Mouse (Mus musculus) midbrain, embryonic 13.5 days (tissue): ENCODE measurements around the gene Cylc1. TPM values are rescaled to one million over a fixed set of nuclear protein-coding genes. Genes with fewer than 3 reads are reported as not detected.

Source experiments
- ATAC-seq: fragments of 200-750 bp; cut with Nextera tagmentation; 2 replicates; pipeline ENCODE4 v1.8.0; 2017; ENCODE audit warnings: mild to moderate bottlenecking, moderate TSS enrichment, moderate library complexity
- H3K27ac ChIP-seq: fragments of 300-500 bp; sonication (generic); 2 replicates; pipeline ENCODE4 v1.5.1; 2015; ENCODE audit warnings: inconsistent platforms, mild to moderate bottlenecking, moderate library complexity
- H3K27me3 ChIP-seq: fragments of 300-500 bp; sonication (generic); 2 replicates; pipeline ENCODE4 v1.6.1; 2015; ENCODE audit warnings: mild to moderate bottlenecking, inconsistent platforms
- H3K36me3 ChIP-seq: fragments of 300-500 bp; sonication (generic); 2 replicates; pipeline ENCODE4 v1.6.1; 2015; ENCODE audit warnings: mild to moderate bottlenecking, inconsistent platforms
- H3K4me1 ChIP-seq: fragments of 300-500 bp; sonication (generic); replicated peaks from 2 replicates; pipeline ENCODE4 v1.6.1; 2015; ENCODE audit warnings: inconsistent platforms
- H3K4me2 ChIP-seq: fragments of 300-500 bp; sonication (generic); replicated peaks from 2 replicates; pipeline ENCODE4 v1.6.1; 2015; ENCODE audit warnings: moderate library complexity, mild to moderate bottlenecking, inconsistent platforms
- H3K4me3 ChIP-seq: fragments of 300-500 bp; sonication (generic); replicated peaks from 2 replicates; pipeline ENCODE4 v1.5.1; 2015; ENCODE audit warnings: mild to moderate bottlenecking, inconsistent platforms
- H3K9ac ChIP-seq: fragments of 300-500 bp; sonication (generic); replicated peaks from 2 replicates; pipeline ENCODE4 v1.6.1; 2015; ENCODE audit warnings: mild to moderate bottlenecking, inconsistent platforms
- H3K9me3 ChIP-seq: fragments of 300-500 bp; sonication (generic); 2 replicates; pipeline ENCODE4 v1.6.1; 2016; ENCODE audit warnings: mild to moderate bottlenecking, inconsistent platforms
- WGBS: fragments of 180-500 bp; shearing (Covaris S2); methylation state at CpG from one replicate; pipeline ENCODE4 v1.1.7; 2015; 5-methylcytosine and 5-hydroxymethylcytosine counted together
- polyA plus RNA-seq: library from polyadenylated mRNA; unstranded; fragments of >200 nt; fragmentation: Nextera tagmentation; extraction: Ambion mirVana; gene quantifications from 2 replicates; pipeline ENCODE4 v1.2.1, GENCODE M21; 2015

The Cylc1 gene
- polyA plus RNA-seq: not detected in 2 replicates

DNA sequence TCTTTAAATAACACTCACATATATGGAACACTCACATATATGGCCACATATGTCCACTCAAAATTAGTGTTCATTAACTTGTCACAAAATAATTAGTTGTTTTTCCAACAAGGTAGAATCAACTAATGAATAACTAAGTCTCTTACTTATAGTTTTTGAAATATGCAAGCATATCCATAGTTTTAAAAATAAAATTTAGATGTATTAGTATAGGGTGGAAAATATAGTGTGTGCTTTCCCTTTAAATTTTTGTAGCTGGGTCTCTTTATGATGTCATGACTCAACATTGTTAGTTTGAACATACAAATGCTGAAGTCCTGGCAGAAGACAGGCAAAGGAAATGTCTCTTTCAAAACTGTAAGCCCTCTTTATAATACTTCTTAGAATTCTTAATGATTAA is at the start of gene Cylc1:
TSS of gene Cylc1 (plus strand) at position 301 of the 400 bp plus-strand sequence.
- H3K4me2 ChIP-seq: no peak within 1 kb of the TSS
- no peaks in the 10 kb centered on the region for H3K4me1 ChIP-seq
- H3K27me3 ChIP-seq: no peaks in the 10 kb centered on the region
- H3K9ac ChIP-seq: no peak within 1 kb of the TSS
- ATAC-seq: no peak
- H3K27ac ChIP-seq: no peak within 1 kb of the TSS
- H3K9me3 ChIP-seq: no peaks in the 10 kb centered on the region
- no peak within 1 kb of the TSS for H3K4me3 ChIP-seq
- no peaks in the 10 kb centered on the region for H3K36me3 ChIP-seq

DNA sequence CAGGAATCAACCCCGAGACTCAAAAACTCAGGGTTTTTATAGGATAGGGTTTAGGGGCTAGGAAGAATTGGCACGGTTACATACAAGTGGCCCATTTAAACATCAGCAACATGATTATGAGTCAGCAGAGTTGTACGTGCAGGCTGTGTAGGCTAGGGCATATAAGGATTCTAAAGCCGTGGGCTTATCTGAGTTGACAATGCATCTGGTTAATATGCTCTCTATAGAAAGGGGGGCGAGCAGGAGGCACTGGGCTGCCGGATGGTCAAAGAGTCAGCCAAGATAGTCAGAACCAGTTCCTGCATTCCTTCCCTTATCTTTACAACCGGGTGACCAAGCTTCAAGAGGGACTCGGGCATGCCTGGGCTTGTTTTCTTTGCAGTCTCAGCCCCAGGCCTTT is 31.5 kb upstream of the Cylc1 start:
- H3K27ac ChIP-seq: no peak overlapping the region
- H3K4me3 ChIP-seq: no peak overlapping the region
- no peaks in the 10 kb centered on the region for H3K27me3 ChIP-seq
- ATAC-seq: no peak
- no peak overlapping the region for H3K4me2 ChIP-seq
- H3K4me1 ChIP-seq: no peaks in the 10 kb centered on the region
- H3K36me3 ChIP-seq: no peaks in the 10 kb centered on the region
- H3K9me3 ChIP-seq: no peaks in the 10 kb centered on the region
- H3K9ac ChIP-seq: no peak overlapping the region
- WGBS: 89% methylated on average over 8 of the region's 8 CpGs

DNA sequence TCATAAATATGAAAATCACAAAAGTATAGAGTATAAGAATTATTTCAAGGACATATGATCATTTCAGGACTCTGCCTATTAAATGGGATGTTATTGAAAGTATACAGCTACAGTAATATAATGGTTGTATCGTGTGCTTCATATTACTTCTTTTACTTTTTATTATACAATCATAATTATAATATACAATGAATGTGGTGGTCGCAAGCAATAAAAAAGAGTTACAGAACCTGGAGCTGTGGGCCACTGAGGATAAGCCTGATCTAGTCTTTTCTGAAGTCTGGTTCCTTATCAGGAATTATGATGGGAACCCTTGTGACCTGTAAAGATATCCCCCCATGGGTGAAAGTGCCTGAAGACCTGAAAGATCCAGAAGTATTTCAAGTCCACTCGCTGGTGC is 57.8 kb downstream of the Cylc1 start, which contains the start of gene Gm10112:
TSS of gene Gm10112 (plus strand) at position 301 of the 400 bp plus-strand sequence.
- Histone ChIP-seq H3K27ac (no peak within 1 kb of the TSS), H3K4me1 (no peaks in the 10 kb centered on the region), H3K4me3 (no peak within 1 kb of the TSS), H3K4me2 (no peak within 1 kb of the TSS), H3K9me3 (no peaks in the 10 kb centered on the region), H3K27me3 (no peaks in the 10 kb centered on the region), H3K36me3 (no peaks in the 10 kb centered on the region), H3K9ac (no peak within 1 kb of the TSS)
- 96% methylated on average over 3 of the region's 3 CpGs for WGBS
- ATAC-seq: no peak

Other genes with a start within 250 kb of the Cylc1 start
- gene Gm10112, start 57.9 kb downstream of the Cylc1 start, polyA plus RNA-seq: not detected in 2 replicates